In genomic region chr14:46821271-46821872, GRCm38 (mm10) we compare ENCODE assay signal across 7 mouse cellular contexts. TPM values are rescaled to one million over a fixed set of nuclear protein-coding genes. Genes with fewer than 3 reads are reported as not detected.
DNase-seq lines count a peak whose midpoint lies in the region; ATAC-seq and TF ChIP-seq lines count a peak whose summit lies in the region.

No protein-coding gene starts in this region.

- H3K4me1 ChIP-seq in MEL (ENCODE audit: control insufficient read depth in 1 of 2, insufficient read depth in 2 of 2, low read length in 2 of 2) = peaks cover 4 to 18% of the 10 kb centered on the region in 2 experiments
- H3K4me1 ChIP-seq in embryonic facial prominence, embryonic 12.5 days = peaks cover 9% of the 10 kb centered on the region
- H3K4me1 ChIP-seq in hindbrain, embryonic 12.5 days = peaks cover 14% of the 10 kb centered on the region
- peaks cover 7% of the 10 kb centered on the region; the same call in 1 of the 2 replicates for H3K4me1 ChIP-seq in midbrain, postnatal 0 days (ENCODE audit: insufficient read depth, low read length)

- peak; percentile 62 for DNase-seq in CD4-positive helper T cell, adult 2 months (ENCODE audit: low read depth, low spot score)
- DNase-seq in MEL (ENCODE audit: low read depth, low spot score) (peak; percentile 62), liver (peak; percentile 9)
- DNase-seq in midbrain, postnatal 0 days (ENCODE audit: low spot score) = no peak
- DNase-seq in B cell, adult 2 months = no peak

- peak overlapping the region; percentile 100 for H3K9ac ChIP-seq in MEL (ENCODE audit: control insufficient read depth, low read depth, low read length, poor library complexity, severe bottlenecking)
- peak overlapping the region; percentile 77 for H3K9ac ChIP-seq in embryonic facial prominence, embryonic 12.5 days
- H3K9ac ChIP-seq in hindbrain, embryonic 12.5 days = peak overlapping the region; percentile 87
- H3K9ac ChIP-seq in midbrain, postnatal 0 days (replicated peaks; ENCODE audit: low read length, poor library complexity, severe bottlenecking) = peak overlapping the region; percentile 66

- H3K9me3 ChIP-seq in MEL (replicated peaks; ENCODE audit: insufficient read depth, low read length) = no peaks in the 10 kb centered on the region
- no peaks in the 10 kb centered on the region for H3K9me3 ChIP-seq in embryonic facial prominence, embryonic 12.5 days
- H3K9me3 ChIP-seq in hindbrain, embryonic 12.5 days (replicated peaks) = no peaks in the 10 kb centered on the region
- H3K9me3 ChIP-seq in midbrain, postnatal 0 days (ENCODE audit: low read length) = no peaks in the 10 kb centered on the region

- peaks cover 44% of the 10 kb centered on the region for H3K79me2 ChIP-seq in MEL (ENCODE audit: control insufficient read depth, insufficient read depth, low read length, poor library complexity)

- WGBS in embryonic facial prominence, embryonic 12.5 days = under 1% methylated on average over 11 of the region's 11 CpGs
- 1% methylated on average over 11 of the region's 11 CpGs for WGBS in hindbrain, embryonic 12.5 days
- WGBS in midbrain, postnatal 0 days = 1% methylated on average over 11 of the region's 11 CpGs

- no peak for TF ChIP-seq EP300 in MEL (IDR thresholded peaks at IDR 0.05; ENCODE audit: low read depth in 1 of 2, low read length in 2 of 2)

- H3K4me2 ChIP-seq in embryonic facial prominence, embryonic 12.5 days (replicated peaks) = peak overlapping the region; percentile 76
- peak overlapping the region; percentile 67 for H3K4me2 ChIP-seq in hindbrain, embryonic 12.5 days (replicated peaks)
- H3K4me2 ChIP-seq in midbrain, postnatal 0 days (ENCODE audit: low read depth, low read length, poor library complexity, severe bottlenecking) = peak overlapping the region; percentile 66

- no peak for TF ChIP-seq POLR2A in MEL (IDR thresholded peaks at IDR 0.05; ENCODE audit: control insufficient read depth in 1 of 2, insufficient read depth in 1 of 2, low read depth in 1 of 2, low read length in 2 of 2, poor library complexity in 1 of 2)

- H3K27ac ChIP-seq in MEL (ENCODE audit: control insufficient read depth, low read depth, low read length) = peak overlapping the region; percentile 96
- peak overlapping the region; percentile 90 for H3K27ac ChIP-seq in embryonic facial prominence, embryonic 12.5 days
- H3K27ac ChIP-seq in hindbrain, embryonic 12.5 days = peak overlapping the region; percentile 87
- H3K27ac ChIP-seq in midbrain, postnatal 0 days (ENCODE audit: low read depth, low read length) = peak overlapping the region; percentile 71

- no peaks in the 10 kb centered on the region for H3K27me3 ChIP-seq in MEL (ENCODE audit: control insufficient read depth in 1 of 2, insufficient read depth in 2 of 2, low read length in 2 of 2)
- H3K27me3 ChIP-seq in embryonic facial prominence, embryonic 12.5 days = no peaks in the 10 kb centered on the region
- H3K27me3 ChIP-seq in hindbrain, embryonic 12.5 days = peaks cover 6% of the 10 kb centered on the region; the same call in 1 of the 2 replicates
- H3K27me3 ChIP-seq in midbrain, postnatal 0 days (ENCODE audit: insufficient read depth, low read length) = no peaks in the 10 kb centered on the region

- H3K36me3 ChIP-seq in MEL (ENCODE audit: control insufficient read depth in 1 of 2, insufficient read depth in 2 of 2, low read length in 2 of 2) = peaks cover 3 to 20% of the 10 kb centered on the region in 2 experiments; a peak in 3 of 4 replicates
- 0 out of 2 replicates have a peak, but pooled peaks cover 10% of the 10 kb centered on the region for H3K36me3 ChIP-seq in embryonic facial prominence, embryonic 12.5 days
- H3K36me3 ChIP-seq in hindbrain, embryonic 12.5 days = peaks cover 4% of the 10 kb centered on the region; the same call in 1 of the 2 replicates
- H3K36me3 ChIP-seq in midbrain, postnatal 0 days (ENCODE audit: insufficient read depth, low read length) = peaks cover 5% of the 10 kb centered on the region; the same call in 1 of the 2 replicates

- TF ChIP-seq CTCF in MEL (IDR thresholded peaks at IDR 0.05 in 2 of 3, conservative IDR thresholded peaks at IDR 0.05 in 1 of 3; ENCODE audit: control insufficient read depth in 1 of 3, insufficient read depth in 1 of 3, low read depth in 2 of 3, low read length in 3 of 3, poor library complexity in 1 of 3, severe bottlenecking in 1 of 3) = no peak
- no peak for TF ChIP-seq CTCF in midbrain, postnatal 0 days (IDR thresholded peaks at IDR 0.05)

- peak overlapping the region; percentile 95 to 99 for H3K4me3 ChIP-seq in MEL (ENCODE audit: control insufficient read depth in 1 of 2, insufficient read depth in 1 of 2, low read depth in 2 of 2, low read length in 2 of 2)
- peak overlapping the region; percentile 79 for H3K4me3 ChIP-seq in embryonic facial prominence, embryonic 12.5 days
- peak overlapping the region; percentile 77 for H3K4me3 ChIP-seq in hindbrain, embryonic 12.5 days
- peak overlapping the region; percentile 52 for H3K4me3 ChIP-seq in midbrain, postnatal 0 days (ENCODE audit: low read depth, low read length)

- ATAC-seq in embryonic facial prominence, embryonic 12.5 days (ENCODE audit: insufficient number of reproducible peaks, insufficient read depth, low FRiP score, low TSS enrichment) = 0 out of 2 replicates have a peak, but pooled peaks have one; percentile 8
- no peak for ATAC-seq in hindbrain, embryonic 12.5 days (ENCODE audit: low FRiP score)
- ATAC-seq in midbrain, postnatal 0 days (ENCODE audit: low FRiP score) = no peak; the same call in 1 of the 2 replicates

- TF ChIP-seq RAD21 in MEL (IDR thresholded peaks at IDR 0.05; ENCODE audit: low read depth, low read length) = no peak

TF ChIP-seq in MEL, 35 proteins besides CTCF, POLR2A, EP300 and RAD21:
- TF ChIP-seq TAL1 (IDR thresholded peaks at IDR 0.05; ENCODE audit: low read length) (no peak), MEF2A (IDR thresholded peaks at IDR 0.05; ENCODE audit: extremely low read depth, insufficient replicate concordance, low read depth, low read length, poor library complexity, severe bottlenecking) (no peak), MAX (IDR thresholded peaks at IDR 0.05; ENCODE audit: low read length) (no peak), CHD2 (IDR thresholded peaks at IDR 0.05; ENCODE audit: low read length) (no peak), MAZ (IDR thresholded peaks at IDR 0.05; ENCODE audit: low read depth, low read length) (no peak), TBP (IDR thresholded peaks at IDR 0.05; ENCODE audit: low read depth, low read length) (peak; percentile 30; the same call in 1 of the 2 replicates), RCOR1 (IDR thresholded peaks at IDR 0.05; ENCODE audit: low read depth, low read length) (0 out of 2 replicates have a peak, but pooled peaks have one; percentile 26)

RNA-seq across cellular contexts. Expression of gene Gmfb, which starts 0.7 kb away (rescaled TPM):
- total RNA-seq in MEL (2012; rRNA removed) = 53.0 and 59.6 TPM in 2 replicates
- polyA plus RNA-seq in MEL (2012; ENCODE audit: insufficient read depth in 1 of 2, insufficient read length in 2 of 2, low read depth in 1 of 2, low replicate concordance in 2 of 2, missing spikeins in 1 of 2) = 10 to 100 TPM in 1 of 2 experiments, not detected in 1; 55.6 TPM
- 83.9 and 85.1 TPM in 2 replicates for polyA plus RNA-seq in embryonic facial prominence, embryonic 12.5 days (2016; fragmentation: Nextera tagmentation; extraction: Ambion mirVana)
- 102 and 111 TPM in 2 replicates for polyA plus RNA-seq in hindbrain, embryonic 12.5 days (2016; fragmentation: Nextera tagmentation; extraction: Ambion mirVana)
- 151 and 187 TPM in 2 replicates for total RNA-seq in midbrain, postnatal 0 days (2014; rRNA removed)
- polyA plus RNA-seq in midbrain, postnatal 0 days (2015; fragmentation: Nextera tagmentation; extraction: Ambion mirVana) = 124 and 128 TPM in 2 replicates

RNA-seq across cellular contexts. Expression of gene Cgrrf1, which starts 10.6 kb away (rescaled TPM):
- 18.3 and 19.3 TPM in 2 replicates for total RNA-seq in MEL (2012; rRNA removed)
- 10 to 100 TPM in 1 of 2 experiments, not detected in 1; 26.2 TPM for polyA plus RNA-seq in MEL (2012; ENCODE audit: insufficient read depth in 1 of 2, insufficient read length in 2 of 2, low read depth in 1 of 2, low replicate concordance in 2 of 2, missing spikeins in 1 of 2)
- 24.8 and 26.5 TPM in 2 replicates for polyA plus RNA-seq in embryonic facial prominence, embryonic 12.5 days (2016; fragmentation: Nextera tagmentation; extraction: Ambion mirVana)
- polyA plus RNA-seq in hindbrain, embryonic 12.5 days (2016; fragmentation: Nextera tagmentation; extraction: Ambion mirVana) = 25.2 and 26.4 TPM in 2 replicates
- 25.6 and 36.0 TPM in 2 replicates for total RNA-seq in midbrain, postnatal 0 days (2014; rRNA removed)
- polyA plus RNA-seq in midbrain, postnatal 0 days (2015; fragmentation: Nextera tagmentation; extraction: Ambion mirVana) = 24.4 and 24.5 TPM in 2 replicates

RNA-seq across cellular contexts. Expression of gene Cnih1, which starts 33.2 kb away (rescaled TPM):
- 49.3 and 50.6 TPM in 2 replicates for total RNA-seq in MEL (2012; rRNA removed)
- polyA plus RNA-seq in MEL (2012; ENCODE audit: insufficient read depth in 1 of 2, insufficient read length in 2 of 2, low read depth in 1 of 2, low replicate concordance in 2 of 2, missing spikeins in 1 of 2) = 100 to 1,000 TPM in 1 of 2 experiments, not detected in 1; 155 TPM
- 184 and 194 TPM in 2 replicates for polyA plus RNA-seq in embryonic facial prominence, embryonic 12.5 days (2016; fragmentation: Nextera tagmentation; extraction: Ambion mirVana)
- 174 and 188 TPM in 2 replicates for polyA plus RNA-seq in hindbrain, embryonic 12.5 days (2016; fragmentation: Nextera tagmentation; extraction: Ambion mirVana)
- total RNA-seq in midbrain, postnatal 0 days (2014; rRNA removed) = 91.7 and 104 TPM in 2 replicates
- polyA plus RNA-seq in midbrain, postnatal 0 days (2015; fragmentation: Nextera tagmentation; extraction: Ambion mirVana) = 207 and 218 TPM in 2 replicates

Comparison
In these comparisons a context has a peak if more than half of its experiments do, and no peak if none do; other contexts are left out.
1. DNase-seq: peak in CD4-positive helper T cell, adult 2 months (single experiment), MEL (single experiment) and liver (single experiment); none in midbrain, postnatal 0 days (single experiment) and B cell, adult 2 months (0 of 2).
2. Peak in every context shown above with its lines, with median percentiles within 50 percentile points of each other: H3K27ac ChIP-seq, H3K4me3 ChIP-seq, H3K9ac ChIP-seq and H3K4me2 ChIP-seq.